Mouse (Mus musculus) right cerebral cortex, postnatal 14 days (tissue): ENCODE measurements at regions not wholly inside any gene's neighbourhood (a gene's known extent, or its start where the extent isn't known, plus 50 kb on each side); places are given as distances from the start of the nearest gene placed in this dataset.
"Not testable (repeated sequence)": the region's sequence is repeated elsewhere in the genome, so short reads cannot be mapped to it uniquely, and the experiment has no call there.

Source experiments
- DNase-seq: peaks from one replicate; pipeline ENCODE4 v3.0.0; 2022

DNA sequence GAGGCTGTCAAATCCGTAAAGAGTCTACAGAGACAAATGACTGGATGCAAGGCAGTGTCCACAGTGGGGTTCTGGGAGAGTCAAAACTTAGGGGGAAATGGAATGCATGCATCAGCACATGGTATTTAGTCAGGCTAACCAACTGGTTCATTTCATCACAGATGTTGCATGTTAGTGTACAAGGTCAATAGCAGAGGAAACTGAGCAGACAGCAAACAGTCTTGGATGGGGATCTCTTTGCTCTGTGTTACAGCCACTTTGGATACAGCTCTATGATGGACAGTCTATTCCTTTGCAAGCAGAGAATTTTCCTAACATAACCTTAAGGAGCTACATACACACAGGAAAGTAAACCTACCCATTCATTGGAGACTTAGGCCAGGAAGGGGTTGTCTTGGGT is 151.9 kb upstream of the Tmc3 start:
- no peak for DNase-seq

DNA sequence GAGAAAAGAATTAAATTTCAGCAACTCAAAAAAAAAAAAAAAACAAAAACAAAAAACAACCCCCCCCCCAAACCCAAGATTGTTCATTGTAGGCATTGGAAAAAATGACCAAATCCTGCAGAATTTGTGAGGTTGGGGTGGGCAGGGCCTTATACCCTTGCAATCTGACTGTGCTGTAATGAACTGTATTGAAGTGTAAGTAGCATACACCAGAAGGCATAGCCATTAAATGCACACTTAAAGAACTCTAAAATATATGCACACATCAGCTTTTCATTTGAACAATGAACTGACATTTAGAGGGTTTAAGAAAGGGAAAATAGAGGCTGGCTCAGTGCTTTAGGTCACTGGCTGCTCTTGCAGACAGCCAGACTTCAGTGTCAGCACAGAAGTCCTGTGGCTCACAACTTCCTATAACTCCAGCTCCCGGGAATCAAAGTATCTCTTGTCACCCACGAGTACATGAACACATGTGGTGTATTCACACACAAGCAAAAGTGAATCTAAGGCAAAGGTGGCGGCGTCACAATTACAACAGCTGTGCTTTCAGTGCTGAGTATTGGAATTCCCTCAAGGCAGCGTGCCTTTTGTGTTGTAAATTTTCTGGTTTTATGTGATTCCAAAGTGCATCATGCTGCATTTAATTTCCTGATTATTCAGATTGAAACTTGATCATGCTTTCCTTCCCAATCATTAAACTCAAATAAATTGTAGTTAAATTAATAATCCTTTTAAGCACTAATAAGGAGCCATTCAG is 150.6 kb upstream of the Tmc3 start:
- DNase-seq: no peak

DNA sequence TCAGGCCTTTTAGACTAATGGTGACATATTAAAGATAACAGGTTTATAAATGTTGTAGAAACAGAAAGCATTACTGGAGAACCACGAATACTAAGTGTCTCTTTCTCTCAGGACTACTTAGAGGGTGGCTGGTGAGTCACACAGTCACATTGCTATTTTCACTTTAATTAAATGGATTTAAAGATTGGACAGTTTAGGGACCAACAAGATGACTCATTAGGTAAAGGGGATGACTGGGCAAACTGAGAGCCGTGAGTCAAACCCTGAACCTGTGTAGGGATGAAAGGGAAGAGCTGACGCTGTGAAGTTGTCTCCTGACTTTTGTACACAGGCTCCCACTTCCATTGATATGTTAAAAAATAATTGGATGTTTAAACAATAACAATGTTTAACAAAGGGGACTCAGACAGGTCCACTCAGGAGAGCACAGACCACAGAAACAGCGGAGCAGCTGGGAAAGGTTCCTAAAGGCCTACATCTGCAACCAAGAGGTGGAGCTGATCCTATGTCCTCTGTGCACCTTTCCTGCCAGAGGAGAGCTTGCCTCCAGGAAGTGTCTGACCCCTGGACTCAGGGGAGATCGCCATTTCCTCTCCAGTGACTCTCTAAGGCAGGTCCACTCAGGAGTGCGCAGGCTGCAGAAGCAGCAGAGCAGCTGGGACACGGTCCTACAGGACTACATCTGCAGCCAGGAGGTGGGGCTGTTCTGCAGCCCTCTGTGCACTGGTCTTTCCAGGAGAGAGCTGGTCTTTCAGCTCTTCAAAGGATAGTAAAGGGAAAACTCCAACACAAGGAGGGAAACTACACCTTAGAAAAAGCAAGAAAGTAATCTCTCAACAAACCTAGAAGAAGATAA is 146.0 kb upstream of the Tmc3 start:
- DNase-seq: no peak

DNA sequence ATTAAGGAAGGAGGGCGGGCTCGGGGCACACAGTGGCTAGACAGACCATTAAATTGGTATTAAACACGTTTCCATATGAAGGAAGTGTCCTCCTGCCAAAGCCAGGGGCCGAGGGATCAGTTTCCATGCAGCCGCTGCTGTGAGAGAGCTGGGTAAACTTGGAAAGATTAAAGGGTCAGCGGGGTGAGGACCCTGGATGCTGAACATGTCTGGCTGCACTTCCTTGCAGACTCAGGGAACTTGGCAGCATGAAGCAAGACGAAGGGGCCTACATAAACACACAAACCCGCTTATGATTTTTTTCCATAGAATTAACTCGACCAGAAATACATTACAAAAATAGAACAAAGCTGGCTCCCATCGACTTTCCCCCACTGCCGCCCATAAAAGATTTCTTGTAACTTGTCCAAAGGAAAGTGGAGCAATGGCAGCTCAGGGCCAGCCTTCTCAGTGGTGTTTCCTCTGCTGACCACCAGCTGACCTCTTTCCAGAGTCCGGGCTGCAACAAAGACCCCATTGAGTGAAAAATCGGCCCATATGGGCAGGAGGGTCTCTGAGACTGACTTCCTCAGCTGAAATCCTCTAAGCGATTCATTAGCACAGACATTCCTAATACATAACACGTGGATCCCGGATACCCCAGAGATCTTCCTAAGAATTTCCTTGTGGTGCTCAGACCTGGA is 141.0 kb upstream of the Tmc3 start:
- DNase-seq: no peak

DNA sequence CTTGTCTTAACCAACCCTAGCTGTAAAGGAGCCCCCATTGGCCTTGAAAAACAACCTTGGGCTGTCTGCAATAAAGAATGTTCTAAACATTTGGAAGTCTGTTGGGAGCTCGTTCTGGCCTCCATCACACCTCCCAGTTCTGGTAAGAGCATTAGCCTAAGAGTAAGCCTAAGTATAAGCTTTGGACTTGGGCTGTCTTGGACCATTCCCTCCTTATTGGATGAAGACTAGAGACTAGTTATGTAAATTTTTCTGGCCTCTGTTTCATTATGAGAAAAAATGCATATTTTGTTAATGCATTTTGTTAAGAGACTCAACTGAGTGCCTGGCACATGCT is 140.5 kb upstream of the Tmc3 start:
- DNase-seq: no peak

DNA sequence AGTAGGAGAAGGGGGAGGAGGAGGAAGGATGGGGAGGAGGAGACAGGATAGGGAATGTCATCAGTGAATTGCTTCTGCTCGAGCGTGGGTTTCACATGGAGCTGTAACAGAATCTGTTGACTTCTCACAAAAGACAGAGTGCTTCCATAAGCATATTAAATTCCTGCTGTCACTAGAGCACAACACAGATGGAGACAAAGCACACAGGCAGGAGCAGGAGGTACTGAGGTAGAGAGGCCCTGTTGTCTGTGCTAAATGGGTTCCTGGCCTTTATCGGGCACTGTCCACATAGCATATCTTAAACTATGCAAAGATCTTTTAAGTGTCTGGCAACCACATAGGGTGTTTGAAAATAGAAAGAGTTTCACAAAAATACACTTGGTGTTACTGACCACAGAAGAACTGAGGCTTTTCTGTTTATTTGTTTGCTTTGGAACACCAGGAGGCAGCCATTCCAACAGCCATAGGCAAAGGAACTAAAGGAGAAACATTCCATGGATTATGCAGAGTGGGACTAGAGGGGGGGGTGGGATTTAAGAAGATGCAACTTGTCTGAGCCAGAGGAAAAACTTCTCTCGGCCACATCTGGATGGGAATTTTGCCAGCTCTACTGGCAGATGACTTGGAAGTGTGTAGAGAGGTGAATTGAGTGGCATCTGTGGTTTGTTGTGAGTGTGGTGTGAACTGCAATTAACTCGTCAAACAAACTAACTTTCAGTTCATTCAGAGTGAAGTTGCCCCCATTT is 139.4 kb upstream of the Tmc3 start:
- DNase-seq: no peak

DNA sequence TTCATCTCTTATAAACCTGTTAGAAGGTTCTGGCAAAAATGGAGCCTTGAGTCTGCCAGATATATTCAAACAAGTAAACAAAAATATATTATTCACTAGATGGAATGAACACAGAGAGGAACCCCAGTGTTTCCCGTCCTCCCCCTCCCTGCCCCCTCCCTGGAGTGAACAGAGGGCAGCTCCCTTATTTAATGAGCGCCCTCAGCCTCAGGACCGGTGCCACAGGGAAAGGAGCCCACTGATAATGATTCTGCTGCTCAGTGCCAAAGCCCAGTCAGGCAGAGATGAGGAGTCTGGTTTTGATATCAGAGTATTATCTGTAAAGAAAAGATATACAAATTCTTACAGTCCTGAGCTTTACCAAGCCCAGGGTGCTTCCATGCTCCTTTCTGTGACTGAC is 134.4 kb upstream of the Tmc3 start:
- no peak for DNase-seq

DNA sequence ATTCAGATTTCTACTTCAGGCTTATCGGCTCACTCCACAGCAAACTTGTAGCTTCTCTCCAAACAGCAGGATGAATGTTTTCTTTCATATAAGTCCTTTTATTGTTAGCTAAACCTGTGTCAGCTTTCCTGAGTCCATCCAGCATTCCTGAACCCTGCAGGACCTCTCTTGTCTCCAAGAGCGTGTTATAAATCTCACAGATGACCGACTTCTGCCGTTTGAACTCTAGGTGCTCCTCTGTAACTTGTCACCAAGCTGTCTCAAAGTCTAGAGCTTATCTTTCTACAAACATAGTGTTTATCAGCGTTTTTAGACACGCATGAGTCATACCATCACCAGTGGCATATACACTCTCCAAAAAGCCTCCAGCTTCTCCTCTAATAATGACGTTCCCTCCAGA is 132.4 kb upstream of the Tmc3 start:
- no peak for DNase-seq

DNA sequence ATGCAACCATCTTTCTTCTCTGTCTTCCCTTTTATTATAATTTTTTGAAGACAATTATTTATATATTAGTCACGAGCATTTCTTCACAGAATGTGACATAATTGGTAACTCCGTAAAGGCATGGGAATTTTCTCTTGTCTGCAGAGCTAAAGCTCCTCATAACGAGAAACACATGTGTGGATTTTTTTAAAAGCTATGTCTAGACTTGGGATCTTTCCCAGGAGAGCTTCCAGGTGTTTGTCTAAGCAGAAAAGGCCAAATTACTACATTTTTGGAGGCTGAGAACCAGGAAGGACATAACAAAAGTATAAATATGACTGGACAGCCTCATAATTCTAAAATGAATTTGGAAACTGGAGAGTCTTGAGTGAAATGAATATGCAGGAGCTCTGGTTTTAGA is 125.2 kb upstream of the Tmc3 start:
- no peak for DNase-seq

DNA sequence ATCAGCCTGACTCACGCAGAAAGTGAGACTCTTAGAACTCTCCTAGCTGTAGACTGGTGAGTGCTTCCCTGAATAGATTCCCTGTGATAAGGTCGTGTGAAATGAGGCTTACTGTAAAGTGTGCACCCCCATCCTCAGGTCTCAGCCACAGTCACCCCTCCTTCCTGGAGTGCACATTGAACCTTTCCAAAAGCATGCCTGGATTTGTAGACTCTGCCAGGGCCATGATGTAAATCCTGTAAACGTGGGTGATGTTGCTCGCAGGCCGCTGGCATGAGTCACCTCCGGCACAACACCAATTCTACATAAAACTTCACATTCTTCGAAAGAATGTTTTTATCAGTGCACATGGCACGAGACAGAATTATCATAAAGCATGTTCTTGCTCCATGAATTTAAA is 117.7 kb upstream of the Tmc3 start:
- no peak for DNase-seq

DNA sequence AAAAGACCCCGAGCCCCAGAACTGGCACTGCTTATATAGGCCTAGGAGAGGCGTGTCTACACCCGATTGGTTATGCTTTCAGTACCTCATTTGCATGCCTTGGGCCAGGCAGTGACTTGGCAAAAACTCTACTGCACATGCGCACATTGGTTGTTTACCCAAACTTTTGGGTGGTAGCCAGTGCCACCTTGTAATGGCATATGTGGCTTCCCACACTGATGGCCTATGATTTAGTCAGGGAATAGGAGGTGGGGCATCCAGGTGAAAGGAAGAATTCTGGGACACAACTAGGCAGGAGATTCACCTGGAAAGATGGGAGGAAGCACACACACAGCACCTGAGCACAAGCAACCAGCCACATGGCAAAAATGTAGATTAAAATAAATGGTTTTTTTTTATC is 114.9 kb upstream of the Tmc3 start:
- not testable (repeated sequence) for DNase-seq

DNA sequence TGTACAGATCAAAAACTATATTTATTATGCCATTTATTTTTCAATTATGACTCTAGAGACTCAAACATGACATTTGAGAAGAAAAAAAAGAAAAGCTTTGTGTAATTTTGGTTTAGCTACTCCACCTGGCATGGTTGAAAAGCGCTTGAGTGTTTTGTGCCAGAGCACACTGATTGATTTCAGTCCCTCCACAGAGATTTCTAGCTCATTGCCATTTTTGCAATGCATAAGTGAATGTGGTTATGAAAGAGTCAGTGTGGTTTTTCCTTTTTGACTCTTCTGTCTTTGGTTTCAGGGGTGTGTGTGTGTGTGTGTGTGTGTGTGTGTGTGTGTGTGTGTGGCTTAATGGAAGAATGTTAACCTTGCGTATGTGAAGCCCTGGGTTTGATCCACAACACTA is 113.6 kb upstream of the Tmc3 start:
- DNase-seq: no peak

DNA sequence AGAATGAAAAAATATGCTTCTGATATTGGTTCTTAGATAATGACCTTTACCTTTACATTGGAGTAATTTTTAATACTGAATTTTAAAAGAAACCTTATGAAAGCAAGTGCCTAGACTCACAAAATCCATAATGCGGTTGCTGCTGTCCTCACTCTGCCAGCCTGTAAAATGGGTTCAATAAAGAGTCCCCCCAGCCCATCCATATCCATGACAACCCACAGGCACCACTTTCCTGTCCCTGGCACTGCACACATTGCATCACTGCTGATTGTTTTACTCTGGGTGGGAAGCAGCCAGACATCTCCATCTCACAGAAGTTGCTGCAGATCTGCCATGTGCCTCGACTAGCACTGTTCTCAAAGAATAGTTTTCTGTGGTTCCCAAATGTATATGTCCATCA is 110.3 kb upstream of the Tmc3 start:
- DNase-seq: no peak

DNA sequence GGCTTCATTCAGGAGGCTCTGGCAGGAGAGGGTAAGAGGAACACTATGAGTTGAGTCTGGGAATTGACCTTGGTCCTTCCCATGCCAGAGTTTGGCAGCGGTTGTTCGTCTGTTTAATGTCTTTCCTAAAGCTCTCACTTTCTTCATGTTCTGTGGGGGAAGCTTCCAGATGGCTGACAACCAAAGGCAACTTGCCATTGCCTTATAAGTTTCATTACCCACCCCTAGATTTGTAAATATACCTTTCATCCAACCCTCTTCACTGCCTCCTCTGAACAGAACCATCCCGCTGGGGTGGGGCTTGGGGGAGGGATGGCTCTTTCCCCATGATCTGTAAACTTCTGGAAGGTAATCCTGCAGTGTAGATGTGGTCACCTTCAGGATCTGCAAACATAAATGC is 109.7 kb upstream of the Tmc3 start:
- DNase-seq: no peak

DNA sequence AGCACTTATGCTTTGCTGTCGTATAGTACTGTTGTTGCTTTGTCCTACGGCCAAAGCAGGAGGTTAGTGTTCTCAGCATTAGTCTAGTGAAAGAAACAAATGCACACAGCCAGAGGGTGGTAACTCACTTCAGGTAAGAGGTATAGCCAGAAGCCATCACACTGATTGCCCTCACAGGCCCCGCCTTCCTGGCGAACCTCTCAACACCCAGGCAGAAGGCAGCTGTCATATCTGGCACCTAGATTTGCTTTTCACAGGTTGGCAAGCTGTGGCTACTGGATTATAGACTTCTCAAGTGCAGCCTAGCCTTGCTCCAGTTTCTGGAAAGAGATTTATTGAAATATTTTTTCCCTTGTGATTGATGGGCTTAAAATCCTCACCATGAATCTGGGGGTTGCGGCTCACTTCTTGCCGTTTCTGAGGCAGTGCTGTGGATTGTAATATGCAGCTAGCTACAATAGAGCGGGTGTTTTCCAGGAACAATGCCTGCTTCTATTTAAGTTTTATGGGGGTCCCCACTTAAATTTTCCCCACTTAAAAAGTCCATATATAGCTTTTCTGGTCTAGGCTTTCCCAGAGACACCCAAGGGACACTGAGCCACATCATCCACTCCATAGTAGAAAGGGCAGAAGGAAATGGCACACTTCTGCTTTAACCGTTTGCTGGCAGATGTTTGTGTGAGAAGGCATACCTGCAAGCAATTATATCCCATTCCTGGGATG is 109.1 kb upstream of the Tmc3 start:
- no peak for DNase-seq

DNA sequence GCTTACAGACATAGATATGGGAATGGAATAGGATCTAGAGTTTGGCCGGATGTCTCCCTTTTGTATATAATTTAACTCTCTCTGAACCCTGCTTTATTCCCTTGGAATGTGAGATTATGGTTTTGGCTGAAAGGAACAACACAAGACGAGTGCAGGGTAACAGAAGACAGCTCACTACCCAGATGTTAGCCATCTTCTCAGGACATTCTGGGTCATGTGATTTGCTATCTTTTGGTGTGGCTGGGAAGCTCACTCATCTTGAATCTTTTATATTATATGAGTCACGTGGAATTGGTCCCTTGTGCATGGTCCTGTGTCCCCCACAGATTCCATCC is 108.6 kb upstream of the Tmc3 start:
- DNase-seq: no peak

DNA sequence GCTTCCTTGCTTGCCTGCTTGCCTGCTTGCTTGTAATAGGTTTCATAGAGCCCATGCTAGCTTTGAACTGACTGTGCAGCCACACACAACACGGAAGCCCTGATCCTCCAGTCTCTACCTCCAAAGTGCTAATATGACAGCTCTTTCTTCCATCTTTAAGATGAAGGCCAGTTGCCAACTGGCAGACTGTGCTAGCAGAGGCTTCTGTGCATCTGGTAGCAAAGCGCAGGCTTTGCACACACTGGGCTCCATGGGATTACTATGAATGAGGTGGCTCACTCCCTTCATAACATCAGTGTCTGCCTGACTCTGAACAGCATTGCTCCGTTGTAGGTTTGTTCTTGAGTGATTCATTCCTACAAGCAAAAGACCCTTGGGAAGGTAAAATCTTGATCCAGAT is 107.9 kb upstream of the Tmc3 start:
- no peak for DNase-seq

DNA sequence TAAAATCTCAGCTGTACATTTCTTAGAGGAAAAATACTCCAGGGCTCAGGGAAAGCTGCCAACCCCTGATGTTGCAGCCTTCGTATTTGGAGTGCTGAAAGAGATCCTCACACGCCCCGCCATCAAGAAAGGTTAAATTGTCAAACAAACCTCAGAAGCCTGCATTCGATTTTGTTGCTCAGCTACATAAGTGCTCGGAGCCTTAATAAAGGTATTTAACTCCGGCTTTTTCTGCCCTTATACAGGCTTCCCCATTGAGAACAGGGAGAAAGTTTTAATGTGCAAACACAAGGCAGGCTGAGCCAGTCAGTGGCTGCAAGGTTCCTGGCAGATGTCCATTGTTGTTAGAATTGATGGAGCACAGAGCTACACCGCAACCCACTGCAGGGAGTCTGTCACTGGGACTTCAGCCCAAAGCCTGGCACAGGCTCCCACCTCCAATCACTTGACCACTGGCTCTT is 107.0 kb upstream of the Tmc3 start:
- no peak for DNase-seq

DNA sequence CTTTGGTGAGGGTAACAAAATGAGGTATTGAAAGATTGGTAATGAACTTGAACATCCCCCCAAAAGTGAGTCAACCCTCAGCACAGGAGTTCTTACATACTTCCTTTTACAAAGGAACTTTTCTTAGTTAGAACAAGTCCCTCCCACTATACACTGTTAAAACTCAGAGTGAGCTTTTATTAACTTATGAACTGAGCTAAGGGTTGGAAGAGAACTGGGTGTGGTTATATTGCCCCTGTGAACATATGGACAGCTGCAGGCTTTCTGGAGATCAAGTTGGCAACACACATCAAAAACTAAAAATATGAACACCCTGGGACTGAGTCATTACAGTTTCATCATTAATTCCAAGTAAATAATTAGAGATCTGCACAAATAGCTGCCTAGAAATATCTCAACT is 103.1 kb upstream of the Tmc3 start:
- DNase-seq: no peak

DNA sequence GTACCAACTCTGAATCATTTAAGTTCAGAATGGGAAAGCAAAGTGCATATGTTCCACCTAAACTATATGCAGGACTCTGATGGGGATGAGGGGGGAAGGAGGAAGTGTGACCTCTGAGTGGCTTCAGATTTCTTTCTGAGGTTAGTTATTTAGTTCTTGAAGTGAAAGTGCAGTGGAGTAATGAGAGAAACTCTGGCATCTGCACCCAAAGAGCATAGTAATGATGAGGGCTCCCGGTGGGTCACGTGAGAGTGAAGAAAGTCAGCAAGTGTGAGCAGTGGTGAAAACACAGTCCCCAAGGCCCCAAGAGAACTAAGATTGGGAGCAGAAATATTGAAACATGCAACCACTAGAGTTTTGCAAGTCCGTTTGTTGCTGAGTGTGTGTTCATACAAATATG is 102.5 kb upstream of the Tmc3 start:
- no peak for DNase-seq

DNA sequence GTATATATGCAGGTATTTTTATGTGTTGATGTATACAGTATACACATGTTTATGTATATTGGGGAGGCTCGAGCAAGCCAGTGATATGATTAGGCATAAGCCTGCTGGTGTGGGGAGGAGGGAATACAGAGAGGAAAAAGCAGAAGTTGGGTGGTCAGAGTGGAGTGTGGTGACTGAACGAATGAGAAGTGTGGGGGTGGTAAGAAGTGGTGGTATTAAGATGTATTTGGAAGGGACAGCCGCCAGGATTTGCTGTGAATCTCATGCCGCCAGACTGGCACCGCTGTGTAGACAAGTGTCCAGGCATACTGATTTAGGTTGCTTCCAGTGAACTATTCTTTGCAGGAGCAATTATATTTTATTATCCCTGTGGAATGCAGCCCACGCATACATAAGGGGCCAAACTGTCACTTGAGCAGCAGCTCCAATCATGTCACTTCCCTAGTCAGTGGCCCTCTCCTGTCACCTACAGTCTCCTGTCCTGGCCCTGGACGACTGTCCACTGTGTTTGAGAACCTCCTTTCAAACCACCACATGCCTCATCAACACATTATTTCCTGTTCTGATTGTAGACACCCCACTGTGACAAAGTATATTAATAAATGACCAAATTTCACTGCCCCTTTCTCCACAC is 101.9 kb upstream of the Tmc3 start:
- DNase-seq: no peak

DNA sequence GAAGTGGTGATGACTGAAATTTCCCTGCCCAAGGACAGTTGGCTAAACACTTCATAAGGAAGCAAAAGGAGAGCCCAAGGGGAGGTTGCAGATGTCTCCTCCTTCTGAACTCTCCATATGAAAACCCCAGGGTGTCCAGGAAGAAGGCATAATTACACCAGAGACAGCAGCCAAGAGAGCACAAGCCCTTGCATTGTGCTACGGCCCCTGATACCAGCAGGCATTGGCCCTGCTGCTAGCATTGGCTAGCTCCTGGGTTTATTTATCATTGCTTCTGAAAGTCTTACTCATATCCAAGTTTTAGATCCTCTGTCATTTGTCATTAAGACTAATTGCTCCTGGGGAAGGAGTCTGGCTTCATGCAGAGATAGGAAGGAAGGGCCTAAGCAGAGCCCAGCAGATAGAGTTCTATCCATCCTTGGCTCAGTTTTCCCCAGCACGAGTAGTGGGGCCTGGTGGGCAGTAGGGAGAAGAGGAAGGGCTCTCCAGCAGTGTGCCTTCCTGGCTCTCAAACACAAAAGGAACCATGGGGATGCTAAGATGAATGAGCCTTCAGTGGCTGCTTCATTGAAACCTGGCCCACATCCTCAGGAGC is 98.5 kb upstream of the Tmc3 start:
- DNase-seq: no peak
